Mouse (Mus musculus): ENCODE measurements at regions not wholly inside any gene's neighbourhood (a gene's known extent, or its start where the extent isn't known, plus 50 kb on each side); places are given as distances from the start of the nearest gene placed in this dataset.

DNA sequence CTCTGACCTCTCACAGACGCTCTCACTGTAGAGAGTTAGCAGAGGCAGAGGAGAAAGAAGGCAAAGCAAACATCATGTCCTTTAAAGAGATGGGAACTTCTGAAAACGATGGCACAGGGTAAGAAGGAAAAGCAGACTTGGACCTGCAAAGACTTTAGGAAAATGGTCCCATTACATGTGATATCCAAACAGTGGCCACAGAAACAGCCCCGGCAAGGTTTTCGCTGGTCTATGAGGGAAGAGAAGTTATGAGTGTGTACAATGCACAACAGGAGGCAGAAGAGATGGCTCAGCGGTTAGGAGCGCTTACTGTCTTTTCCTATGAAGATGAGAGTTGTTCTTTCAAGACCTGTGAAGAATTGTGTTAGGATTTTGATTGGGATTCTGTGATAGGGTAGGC is 114.9 kb downstream of the Kdr start:
- TF ChIP-seq POLR2A (IDR thresholded peaks at IDR 0.05; ENCODE audit: low read depth, low read length): no peak
- no peak for TF ChIP-seq E2F4 (IDR thresholded peaks at IDR 0.05; ENCODE audit: insufficient replicate concordance, low read depth, low read length)
- TF ChIP-seq MAFK (IDR thresholded peaks at IDR 0.05; ENCODE audit: insufficient replicate concordance, low read length): no peak
- TF ChIP-seq MAX (IDR thresholded peaks at IDR 0.05; ENCODE audit: low read length): no peak
- TF ChIP-seq CTCF (conservative IDR thresholded peaks at IDR 0.05 in 1 of 2, IDR thresholded peaks at IDR 0.05 in 1 of 2; ENCODE audit: low read depth in 2 of 2, low read length in 2 of 2): no peak
- TF ChIP-seq HCFC1 (IDR thresholded peaks at IDR 0.05; ENCODE audit: low read depth, low read length): no peak
- no peak for TF ChIP-seq SIN3A (IDR thresholded peaks at IDR 0.05; ENCODE audit: low read length)
- TF ChIP-seq UBTF (IDR thresholded peaks at IDR 0.05; ENCODE audit: low read depth, low read length): no peak
- TF ChIP-seq NRF1 (IDR thresholded peaks at IDR 0.05; ENCODE audit: low read depth, low read length): no peak

Measured in CH12.LX (cell line).